Mouse (Mus musculus) spleen, embryonic (tissue): ENCODE results near the gene Kras.

Source experiments
- CTCF ChIA-PET: fragments of 350-600 bp; sonication (Branson Sonifier 250); formaldehyde crosslinking; loops from one replicate; lab custom pipeline; 2022; lab: Charles Lee

Gene Kras

GRCm38 (mm10) chr6:145250185-145250791 lies at the start of gene Kras:
Gene Kras, minus strand, starts transcription at chr6:145250239.
- CTCF ChIA-PET, result interaction anchor here (1.1 kb wide), 1 partner anchor 91 kb away, joined by 3 read pairs; no protein-coding TSS in a partner anchor

GRCm38 (mm10) chr6:145297626-145298025 lies 47.6 kb upstream of the Kras start:
- CTCF ChIA-PET, result no interaction called here

- CTCF ChIA-PET, result no interaction called here
Measured at GRCm38 (mm10) chr6:145296979-145297378, 46.9 kb upstream of the Kras start.

GRCm38 (mm10) chr6:145295171-145295570 lies 45.1 kb upstream of the Kras start:
- CTCF ChIA-PET, result interaction anchor here (0.5 kb wide), 1 partner anchor 15 kb away, joined by 3 read pairs; no protein-coding TSS in a partner anchor

GRCm38 (mm10) chr6:145293156-145293555 lies 43.1 kb upstream of the Kras start:
- CTCF ChIA-PET, result interaction anchor here (0.5 kb wide), 1 partner anchor 8 kb away, joined by 10 read pairs; no protein-coding TSS in a partner anchor

- CTCF ChIA-PET, result interaction anchor here (0.6 kb wide), 1 partner anchor 35 kb away, joined by 3 read pairs; no protein-coding TSS in a partner anchor
Measured at GRCm38 (mm10) chr6:145291383-145292289, 41.6 kb upstream of the Kras start.

- CTCF ChIA-PET, result no interaction called here
Measured at GRCm38 (mm10) chr6:145285656-145286055, 35.6 kb upstream of the Kras start.

- CTCF ChIA-PET, result no interaction called here
Measured at GRCm38 (mm10) chr6:145284286-145284685, 34.2 kb upstream of the Kras start.

GRCm38 (mm10) chr6:145277138-145277763 lies 27.2 kb upstream of the Kras start:
- CTCF ChIA-PET, result interaction anchor here (1.0 kb wide), 1 partner anchor 33 kb away, joined by 3 read pairs; no protein-coding TSS in a partner anchor

GRCm38 (mm10) chr6:145276265-145276780 lies 26.3 kb upstream of the Kras start:
- CTCF ChIA-PET, result interaction anchor here (0.6 to 1.0 kb wide), 4 partner anchors 32 to 1424 kb away, joined by 3 to 17 read pairs (median 4); no protein-coding TSS in a partner anchor

- CTCF ChIA-PET, result interaction anchor here (0.6 to 0.7 kb wide), 4 partner anchors 21 to 1423 kb away, joined by 3 to 17 read pairs (median 4); no protein-coding TSS in a partner anchor
Measured at GRCm38 (mm10) chr6:145275586-145276219, 25.7 kb upstream of the Kras start.

- CTCF ChIA-PET, result interaction anchor here (0.6 to 1.2 kb wide), 2 partner anchors 30 to 32 kb away, joined by 4 to 5 read pairs; no protein-coding TSS in a partner anchor
Measured at GRCm38 (mm10) chr6:145273971-145274620, 24.1 kb upstream of the Kras start.

- CTCF ChIA-PET, result no interaction called here
Measured at GRCm38 (mm10) chr6:145272142-145272937, 22.3 kb upstream of the Kras start.

- CTCF ChIA-PET, result no interaction called here
Measured at GRCm38 (mm10) chr6:145269313-145269845, 19.3 kb upstream of the Kras start.

- CTCF ChIA-PET, result no interaction called here
Measured at GRCm38 (mm10) chr6:145267692-145268091, 17.7 kb upstream of the Kras start.

- CTCF ChIA-PET, result no interaction called here
Measured at GRCm38 (mm10) chr6:145262314-145262713, 12.3 kb upstream of the Kras start.

- CTCF ChIA-PET, result interaction anchor here (0.6 kb wide), 1 partner anchor 35 kb away, joined by 3 read pairs; no protein-coding TSS in a partner anchor
Measured at GRCm38 (mm10) chr6:145256701-145257073, 6.6 kb upstream of the Kras start.

- CTCF ChIA-PET, result no interaction called here
Measured at GRCm38 (mm10) chr6:145255952-145256700, 6.1 kb upstream of the Kras start.
